Mouse (Mus musculus) small intestine, adult 2 months (tissue): Measurements from ENCODE around the gene Cbx5. TPM values are rescaled to one million over a fixed set of nuclear protein-coding genes. Genes with fewer than 3 reads are reported as not detected.

Experiments used
- H3K27ac ChIP-seq: fragments of 200-500 bp; 2 replicates; pipeline ENCODE4 v1.5.1; 2012; ENCODE audit warnings: low read depth, low read length, control low read depth, inconsistent platforms; ENCODE audit not compliant: insufficient read depth
- H3K27me3 ChIP-seq: fragments of 200-500 bp; 2 replicates; pipeline ENCODE4 v1.6.1; 2012; ENCODE audit warnings: mild to moderate bottlenecking, moderate library complexity, low read length, inconsistent platforms; ENCODE audit not compliant: control insufficient read depth, insufficient read depth
- H3K36me3 ChIP-seq: fragments of 200-500 bp; 2 replicates; pipeline ENCODE4 v1.6.1; 2012; ENCODE audit warnings: mild to moderate bottlenecking, low read length, control low read depth, inconsistent platforms; ENCODE audit not compliant: control insufficient read depth, insufficient read depth
- H3K4me1 ChIP-seq: fragments of 200-500 bp; 2 replicates; pipeline ENCODE4 v1.6.1; 2012; ENCODE audit warnings: low read length, inconsistent platforms, mixed read lengths; ENCODE audit not compliant: control insufficient read depth, insufficient read depth, insufficient read length
- H3K4me3 ChIP-seq: fragments of 200-500 bp; 2 replicates; pipeline ENCODE4 v1.5.1; 2012; ENCODE audit warnings: low read depth, mild to moderate bottlenecking, control low read depth, inconsistent platforms, low read length, moderate library complexity
- CTCF ChIP-seq: fragments of 200-500 bp; IDR thresholded peaks from 2 replicates; pipeline ENCODE4 v1.5.1; 2012; ENCODE audit warnings: low read depth, mild to moderate bottlenecking, control low read depth, inconsistent platforms, low read length, moderate library complexity, mixed read lengths; ENCODE audit not compliant: insufficient replicate concordance, insufficient read length; ENCODE audit errors: extremely low read depth
- POLR2A ChIP-seq: fragments of 200-500 bp; IDR thresholded peaks from 2 replicates; pipeline ENCODE4 v1.6.1; 2012; ENCODE audit warnings: low read depth, mild to moderate bottlenecking, control low read depth, inconsistent platforms, low read length, moderate library complexity
- WGBS: fragments of 180-500 bp; shearing (Covaris S2); methylation state at CpG from one replicate; pipeline ENCODE4 v1.1.7; 2018; 5-methylcytosine and 5-hydroxymethylcytosine counted together
- polyA plus RNA-seq: library from polyadenylated mRNA; depleted of rRNA; stranded (reverse); fragments of >200 nt; gene quantifications from 2 replicates; pipeline ENCODE4 v1.2.3, GENCODE M21; 2012

The Cbx5 gene
- polyA plus RNA-seq, 1 experiment: 2.8 TPM

GRCm38 (mm10) chr15:103178137-103178536, 61.5 kb downstream of the Cbx5 start:
- peak; percentile 87 for TF ChIP-seq CTCF
- TF ChIP-seq POLR2A: no peak
- H3K27ac ChIP-seq: no peak overlapping the region
- H3K27me3 ChIP-seq: peaks cover 17% of the 10 kb centered on the region
- WGBS: 10% methylated on average over 12 of the region's 12 CpGs
- peaks cover 7% of the 10 kb centered on the region for H3K4me1 ChIP-seq
- H3K4me3 ChIP-seq: no peak overlapping the region
- H3K36me3 ChIP-seq: no peaks in the 10 kb centered on the region

- no peak for TF ChIP-seq CTCF
- TF ChIP-seq POLR2A: no peak
- WGBS: 10% methylated on average over 12 of the region's 12 CpGs
Measured at GRCm38 (mm10) chr15:103177611-103178041, 62.0 kb downstream of the Cbx5 start.

GRCm38 (mm10) chr15:103176874-103177421, 62.7 kb downstream of the Cbx5 start:
- no peak for TF ChIP-seq POLR2A
- TF ChIP-seq CTCF: peak; percentile 96
- 2% methylated on average over 18 of the region's 18 CpGs for WGBS
- H3K36me3 ChIP-seq: no peaks in the 10 kb centered on the region
- H3K27ac ChIP-seq: no peak overlapping the region
- no peak overlapping the region for H3K4me3 ChIP-seq
- H3K27me3 ChIP-seq: peaks cover 17% of the 10 kb centered on the region
- H3K4me1 ChIP-seq: no peaks in the 10 kb centered on the region; the same call in 1 of the 2 replicates

More at GRCm38 (mm10) chr15:103177611-103178041, 62.0 kb downstream of the Cbx5 start:
- H3K27ac ChIP-seq: no peak overlapping the region
- H3K27me3 ChIP-seq: peaks cover 13% of the 10 kb centered on the region
- no peaks in the 10 kb centered on the region for H3K36me3 ChIP-seq
- no peak overlapping the region for H3K4me3 ChIP-seq
- peaks cover 3% of the 10 kb centered on the region for H3K4me1 ChIP-seq

- 90% methylated on average over 5 of the region's 5 CpGs for WGBS
- Histone ChIP-seq H3K36me3 (no peaks in the 10 kb centered on the region), H3K27ac (no peak overlapping the region), H3K27me3 (peaks cover 36% of the 10 kb centered on the region), H3K4me3 (no peak overlapping the region), H3K4me1 (peaks cover 26% of the 10 kb centered on the region)
- no peak for TF ChIP-seq POLR2A
- no peak for TF ChIP-seq CTCF
Measured at GRCm38 (mm10) chr15:103173251-103173650, 66.4 kb downstream of the Cbx5 start.

- Histone ChIP-seq H3K27me3 (peaks cover 33% of the 10 kb centered on the region), H3K4me1 (peaks cover 27% of the 10 kb centered on the region), H3K27ac (no peak overlapping the region), H3K36me3 (no peaks in the 10 kb centered on the region), H3K4me3 (no peak overlapping the region)
- 3% methylated on average over 10 of the region's 10 CpGs for WGBS
- TF ChIP-seq POLR2A (no peak), CTCF (peak; percentile 77)
Measured at GRCm38 (mm10) chr15:103172537-103172936, 67.1 kb downstream of the Cbx5 start.

GRCm38 (mm10) chr15:103171276-103171675, 68.3 kb downstream of the Cbx5 start:
- Histone ChIP-seq H3K4me3 (no peak overlapping the region), H3K27me3 (peaks cover 29% of the 10 kb centered on the region), H3K36me3 (no peaks in the 10 kb centered on the region), H3K27ac (no peak overlapping the region), H3K4me1 (peaks cover 27% of the 10 kb centered on the region)
- TF ChIP-seq CTCF (no peak), POLR2A (no peak)
- WGBS: 25% methylated on average over 8 of the region's 8 CpGs

GRCm38 (mm10) chr15:103170316-103170679, 69.3 kb downstream of the Cbx5 start:
- TF ChIP-seq CTCF (no peak), POLR2A (no peak)
- H3K27ac ChIP-seq: no peak overlapping the region
- 29% methylated on average over 16 of the region's 16 CpGs for WGBS
- peak overlapping the region; percentile 15 for H3K4me3 ChIP-seq
- peaks cover 28% of the 10 kb centered on the region for H3K4me1 ChIP-seq
- no peaks in the 10 kb centered on the region for H3K36me3 ChIP-seq
- H3K27me3 ChIP-seq: peaks cover 29% of the 10 kb centered on the region

GRCm38 (mm10) chr15:103169612-103170315, 69.9 kb downstream of the Cbx5 start:
- 22% methylated on average over 26 of the region's 26 CpGs for WGBS
- Histone ChIP-seq H3K4me3 (peak overlapping the region; percentile 73), H3K27me3 (peaks cover 29% of the 10 kb centered on the region), H3K27ac (no peak overlapping the region), H3K4me1 (peaks cover 29% of the 10 kb centered on the region), H3K36me3 (no peaks in the 10 kb centered on the region)
- TF ChIP-seq POLR2A (no peak), CTCF (no peak)
